Mouse (Mus musculus): Measurements from ENCODE around the gene Ank2.

GRCm38 (mm10) chr3:127235271-127235670 lies 263.9 kb downstream of the Ank2 start:
- TF ChIP-seq CTCF (IDR thresholded peaks at IDR 0.05; ENCODE audit: extremely low read depth, insufficient read length, insufficient replicate concordance, low read depth, low read length) (no peak), POLR2A (IDR thresholded peaks at IDR 0.05; ENCODE audit: low read depth, low read length) (no peak)

Measured in small intestine, adult 2 months (tissue).